Mouse (Mus musculus) neural tube, embryonic 13.5 days (tissue): Measurements from ENCODE around the gene Podxl2. TPM values are rescaled to one million over a fixed set of nuclear protein-coding genes. Genes with fewer than 3 reads are reported as not detected.

ENCODE experiments used
- ATAC-seq: fragments of 200-750 bp; cut with Nextera tagmentation; 2 replicates; pipeline ENCODE4 v1.8.0; 2017; ENCODE audit warnings: low read depth, mild to moderate bottlenecking, moderate TSS enrichment, moderate library complexity
- H3K27ac ChIP-seq: fragments of 300-500 bp; sonication (generic); replicated peaks from 2 replicates; pipeline ENCODE4 v1.5.1; 2015; ENCODE audit warnings: moderate library complexity, mild to moderate bottlenecking, inconsistent platforms
- H3K27me3 ChIP-seq: fragments of 300-500 bp; sonication (generic); 2 replicates; pipeline ENCODE4 v1.6.1; 2015; ENCODE audit warnings: mild to moderate bottlenecking, inconsistent platforms
- H3K36me3 ChIP-seq: fragments of 300-500 bp; sonication (generic); 2 replicates; pipeline ENCODE4 v1.6.1; 2015; ENCODE audit warnings: mild to moderate bottlenecking, inconsistent platforms
- H3K4me1 ChIP-seq: fragments of 300-500 bp; sonication (generic); replicated peaks from 2 replicates; pipeline ENCODE4 v1.6.1; 2015; ENCODE audit warnings: inconsistent platforms
- H3K4me2 ChIP-seq: fragments of 300-500 bp; sonication (generic); 2 replicates; pipeline ENCODE4 v1.6.1; 2015; ENCODE audit warnings: inconsistent platforms, mild to moderate bottlenecking, moderate library complexity
- H3K4me3 ChIP-seq: fragments of 300-500 bp; sonication (generic); 2 replicates; pipeline ENCODE4 v1.5.1; 2015; ENCODE audit warnings: mild to moderate bottlenecking, inconsistent platforms
- H3K9ac ChIP-seq: fragments of 300-500 bp; sonication (generic); 2 replicates; pipeline ENCODE4 v1.6.1; 2015; ENCODE audit warnings: moderate library complexity, mild to moderate bottlenecking, inconsistent platforms
- H3K9me3 ChIP-seq: fragments of 300-500 bp; sonication (generic); 2 replicates; pipeline ENCODE4 v1.6.1; 2016; ENCODE audit warnings: inconsistent platforms
- WGBS: fragments of 180-500 bp; shearing (Covaris S2); methylation state at CpG from one replicate; pipeline ENCODE4 v1.1.7; 2015; 5-methylcytosine and 5-hydroxymethylcytosine counted together
- polyA plus RNA-seq: library from polyadenylated mRNA; unstranded; fragments of >200 nt; fragmentation: Nextera tagmentation; extraction: Ambion mirVana; gene quantifications from 2 replicates; pipeline ENCODE4 v1.2.1, GENCODE M21; 2015

Gene Podxl2
- polyA plus RNA-seq, 1 experiment from 2014 or later: 548 TPM

- ATAC-seq: no peak
These were observed 71.8 kb downstream of the Podxl2 start for GRCm38 (mm10) chr6:88803051-88803450.

GRCm38 (mm10) chr6:88800735-88801134 is 74.1 kb downstream of the Podxl2 start:
- 54% methylated on average over 3 of the region's 3 CpGs for WGBS
- no peak overlapping the region for H3K27ac ChIP-seq
- peaks cover 6% of the 10 kb centered on the region; the same call in 1 of the 2 replicates for H3K4me1 ChIP-seq
- no peaks in the 10 kb centered on the region for H3K27me3 ChIP-seq
- no peaks in the 10 kb centered on the region for H3K9me3 ChIP-seq
- no peak overlapping the region for H3K4me2 ChIP-seq
- no peak for ATAC-seq
- H3K36me3 ChIP-seq: no peaks in the 10 kb centered on the region
- H3K4me3 ChIP-seq: no peak overlapping the region
- no peak overlapping the region for H3K9ac ChIP-seq

More at GRCm38 (mm10) chr6:88803051-88803450, 71.8 kb downstream of the Podxl2 start:
- Histone ChIP-seq H3K4me3 (no peak overlapping the region), H3K4me2 (no peak overlapping the region), H3K36me3 (no peaks in the 10 kb centered on the region), H3K9me3 (no peaks in the 10 kb centered on the region), H3K4me1 (peaks cover 6% of the 10 kb centered on the region; the same call in 1 of the 2 replicates), H3K9ac (no peak overlapping the region), H3K27me3 (no peaks in the 10 kb centered on the region), H3K27ac (no peak overlapping the region)
- 89% methylated on average over 7 of the region's 7 CpGs for WGBS

GRCm38 (mm10) chr6:88800191-88800590 is 74.7 kb downstream of the Podxl2 start:
- no peak for ATAC-seq
- no peak overlapping the region for H3K9ac ChIP-seq
- no peak overlapping the region for H3K4me2 ChIP-seq
- no peaks in the 10 kb centered on the region for H3K36me3 ChIP-seq
- no peaks in the 10 kb centered on the region for H3K9me3 ChIP-seq
- H3K27ac ChIP-seq: no peak overlapping the region
- WGBS: 85% methylated on average over 7 of the region's 7 CpGs
- H3K4me3 ChIP-seq: no peak overlapping the region
- H3K4me1 ChIP-seq: peaks cover 6% of the 10 kb centered on the region; the same call in 1 of the 2 replicates
- no peaks in the 10 kb centered on the region for H3K27me3 ChIP-seq

- Histone ChIP-seq H3K36me3 (no peaks in the 10 kb centered on the region), H3K27me3 (no peaks in the 10 kb centered on the region; the same call in 1 of the 2 replicates), H3K9ac (no peak overlapping the region), H3K9me3 (no peaks in the 10 kb centered on the region), H3K4me2 (no peak overlapping the region), H3K27ac (peak overlapping the region; percentile 4; the same call in 1 of the 2 replicates), H3K4me3 (no peak overlapping the region), H3K4me1 (peaks cover 40% of the 10 kb centered on the region)
- 61% methylated on average over 14 of the region's 14 CpGs for WGBS
- ATAC-seq: no peak
These were observed 80.3 kb downstream of the Podxl2 start for GRCm38 (mm10) chr6:88794561-88794971.

- no peaks in the 10 kb centered on the region for H3K36me3 ChIP-seq
- H3K4me2 ChIP-seq: no peak overlapping the region
- H3K27me3 ChIP-seq: no peaks in the 10 kb centered on the region; the same call in 1 of the 2 replicates
- H3K9me3 ChIP-seq: no peaks in the 10 kb centered on the region
- H3K9ac ChIP-seq: no peak overlapping the region
- no peak overlapping the region for H3K4me3 ChIP-seq
- H3K27ac ChIP-seq: peak overlapping the region; percentile 59
- peaks cover 47% of the 10 kb centered on the region for H3K4me1 ChIP-seq
- no peak for ATAC-seq
- WGBS: 73% methylated on average over 13 of the region's 13 CpGs
These were observed 81.0 kb downstream of the Podxl2 start for GRCm38 (mm10) chr6:88793872-88794271.

GRCm38 (mm10) chr6:88793243-88793642 is 81.6 kb downstream of the Podxl2 start:
- Histone ChIP-seq H3K27me3 (no peaks in the 10 kb centered on the region; the same call in 1 of the 2 replicates), H3K4me2 (no peak overlapping the region), H3K36me3 (no peaks in the 10 kb centered on the region), H3K4me3 (no peak overlapping the region), H3K27ac (peak overlapping the region; percentile 39; the same call in 1 of the 2 replicates), H3K9ac (no peak overlapping the region), H3K4me1 (peaks cover 51% of the 10 kb centered on the region), H3K9me3 (no peaks in the 10 kb centered on the region)
- 35% methylated on average over 2 of the region's 2 CpGs for WGBS
- ATAC-seq: no peak

Other genes starting within 250 kb of the Podxl2 start
- gene Kbtbd12, start 237.1 kb downstream of the Podxl2 start, polyA plus RNA-seq: 0.47 TPM in 1 of 2 replicates, not detected in the other
- 30.9 and 32.0 TPM in 2 replicates for gene Mgll, start 150.6 kb downstream of the Podxl2 start, polyA plus RNA-seq
- 43.1 and 43.4 TPM in 2 replicates for gene Abtb1, start 33.1 kb downstream of the Podxl2 start, polyA plus RNA-seq
- 33.5 and 40.5 TPM in 2 replicates for gene Mcm2, start 23.7 kb upstream of the Podxl2 start, polyA plus RNA-seq
- gene Tpra1, start 27.2 kb upstream of the Podxl2 start, polyA plus RNA-seq: 75.6 and 76.1 TPM in 2 replicates